Mouse (Mus musculus) layer of hippocampus, postnatal 10 days (tissue): Measurements from ENCODE around the gene Mctp1. TPM values are rescaled to one million over a fixed set of nuclear protein-coding genes. Genes with fewer than 3 reads are reported as not detected.

Experiments used
- DNase-seq, 2 experiments: peaks; one replicate each; pipeline ENCODE4 v3.0.0; 2021; ENCODE audit warnings: low spot score in 2 of 2
- total RNA-seq, 2 experiments: library from RNA; stranded (reverse); gene quantifications; 2 replicates each; pipeline ENCODE4 v1.2.3; 2021

The Mctp1 gene
- total RNA-seq, 2 experiments from 2014 or later: 51.5 to 52.2 TPM

DNA sequence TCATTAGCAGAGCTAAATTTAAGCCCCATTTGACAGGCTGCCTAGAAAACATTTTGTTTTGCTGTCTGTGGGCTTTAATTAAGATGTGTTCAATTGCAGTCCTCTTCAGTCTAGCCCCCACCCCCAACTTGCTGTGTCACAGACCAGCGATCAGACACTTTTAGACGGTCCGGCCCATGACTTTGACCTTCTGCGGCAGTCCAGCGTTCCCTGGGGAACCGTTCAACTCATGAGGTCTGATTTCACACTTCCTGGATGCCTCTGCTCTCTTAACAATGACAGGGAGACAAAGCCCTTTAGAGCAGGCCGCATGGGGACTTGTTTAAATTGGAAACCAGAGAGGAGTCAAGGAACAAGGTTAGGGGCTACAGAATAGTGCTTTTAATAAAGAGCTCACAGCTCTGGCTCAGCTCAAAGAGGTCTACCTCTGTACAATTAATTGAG lies 426.2 kb downstream of the Mctp1 start:
- peak in 1 of 2 experiments; percentile 43 for DNase-seq

DNA sequence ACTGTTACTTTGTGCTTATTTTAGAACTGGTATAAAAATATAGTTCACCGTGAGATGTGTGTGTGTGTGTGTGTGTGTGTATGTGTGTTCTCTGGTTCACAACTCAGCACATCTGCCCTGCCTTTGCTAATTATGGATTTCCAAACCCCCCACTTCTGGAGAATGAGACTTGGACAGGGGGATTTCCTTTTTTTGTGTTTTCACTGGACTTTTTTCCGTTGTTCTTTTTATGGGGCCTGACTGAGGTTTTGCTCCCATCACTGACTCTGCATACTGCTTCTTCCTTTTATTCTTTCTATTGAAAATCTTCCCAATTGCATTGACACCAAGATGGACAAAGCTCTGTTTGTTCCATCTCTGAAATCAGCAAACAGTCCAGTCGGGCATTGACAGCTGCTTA lies 438.7 kb downstream of the Mctp1 start:
- DNase-seq: no peak

DNA sequence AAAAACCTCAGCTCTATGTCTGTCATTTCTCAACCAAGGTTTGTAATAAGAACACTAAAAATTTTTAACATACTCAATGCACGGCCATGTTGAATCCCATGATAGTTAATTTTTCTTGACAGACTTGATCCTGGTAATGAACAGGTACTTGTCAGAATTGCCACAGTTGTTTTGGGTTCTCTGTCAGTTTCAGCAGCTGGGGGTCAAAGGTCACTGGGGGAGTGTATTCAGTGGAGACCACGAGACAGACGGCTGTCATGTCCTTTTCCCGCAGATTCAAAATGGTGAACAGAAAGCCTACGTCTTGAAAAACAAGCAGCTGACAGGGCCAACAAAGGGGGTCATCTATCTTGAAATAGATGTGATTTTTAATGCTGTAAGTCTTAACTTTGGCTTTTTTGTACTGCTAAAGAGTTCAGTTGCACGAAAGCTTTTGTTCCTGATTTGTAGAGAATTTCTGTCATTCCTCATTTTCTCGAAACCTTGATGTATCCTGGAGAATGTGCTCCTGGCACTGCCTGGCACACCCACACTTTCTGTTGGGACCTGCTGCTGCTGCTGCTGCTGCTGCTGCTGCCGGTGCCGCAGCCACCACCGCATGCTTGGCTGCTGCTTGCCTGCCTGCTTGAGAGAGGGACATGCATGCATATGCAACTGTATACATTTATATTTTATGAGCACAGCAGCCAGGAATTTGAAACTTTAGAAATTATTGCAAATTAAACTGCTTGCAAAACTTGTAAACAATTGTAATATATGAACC lies 440.8 kb downstream of the Mctp1 start:
- no peak for DNase-seq

- no peak for DNase-seq
These were observed 443.4 kb downstream of the Mctp1 start for GRCm38 (mm10) chr13:76827738-76828137.

DNA sequence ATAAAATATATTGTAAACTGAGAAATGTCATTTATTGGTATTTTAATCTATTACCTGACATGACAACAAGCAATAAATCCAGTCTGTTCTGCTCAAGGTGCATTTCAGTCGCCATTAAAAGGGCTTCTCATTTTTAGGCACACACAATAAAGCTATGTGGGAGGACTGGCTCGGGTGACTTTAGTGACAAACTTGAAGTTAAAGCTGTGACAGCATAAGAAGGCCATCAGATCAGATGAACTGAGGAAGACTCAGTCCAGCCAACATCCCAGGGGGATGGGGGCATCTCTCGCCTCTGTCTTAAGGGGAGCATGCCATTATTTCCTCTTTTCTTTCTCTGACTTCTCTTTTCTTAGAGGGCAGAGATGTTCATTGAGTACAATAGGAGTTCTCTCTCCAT lies 453.7 kb downstream of the Mctp1 start:
- DNase-seq: no peak

DNA sequence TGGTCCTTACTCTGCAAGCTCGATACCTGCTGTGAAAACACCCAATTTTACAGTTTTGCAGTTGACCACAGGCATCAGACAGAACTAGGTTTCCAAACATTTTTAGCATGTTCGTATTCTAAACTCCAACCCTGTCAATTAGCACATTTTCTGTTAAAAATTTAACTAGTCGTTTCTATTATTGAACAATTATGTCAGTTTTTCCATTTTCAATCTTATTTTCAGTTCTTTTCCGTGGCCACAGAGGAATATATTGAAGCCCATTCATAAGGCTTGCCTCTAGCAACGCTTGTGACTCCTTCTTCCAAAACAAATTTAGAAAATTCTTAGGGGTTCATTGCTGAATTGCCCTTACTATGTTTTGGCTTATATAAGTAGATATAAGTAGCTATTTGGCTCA lies 456.4 kb downstream of the Mctp1 start:
- DNase-seq: no peak

- peak; percentile 81 to 82 for DNase-seq
These were observed 460.4 kb downstream of the Mctp1 start for GRCm38 (mm10) chr13:76844629-76845255.

DNA sequence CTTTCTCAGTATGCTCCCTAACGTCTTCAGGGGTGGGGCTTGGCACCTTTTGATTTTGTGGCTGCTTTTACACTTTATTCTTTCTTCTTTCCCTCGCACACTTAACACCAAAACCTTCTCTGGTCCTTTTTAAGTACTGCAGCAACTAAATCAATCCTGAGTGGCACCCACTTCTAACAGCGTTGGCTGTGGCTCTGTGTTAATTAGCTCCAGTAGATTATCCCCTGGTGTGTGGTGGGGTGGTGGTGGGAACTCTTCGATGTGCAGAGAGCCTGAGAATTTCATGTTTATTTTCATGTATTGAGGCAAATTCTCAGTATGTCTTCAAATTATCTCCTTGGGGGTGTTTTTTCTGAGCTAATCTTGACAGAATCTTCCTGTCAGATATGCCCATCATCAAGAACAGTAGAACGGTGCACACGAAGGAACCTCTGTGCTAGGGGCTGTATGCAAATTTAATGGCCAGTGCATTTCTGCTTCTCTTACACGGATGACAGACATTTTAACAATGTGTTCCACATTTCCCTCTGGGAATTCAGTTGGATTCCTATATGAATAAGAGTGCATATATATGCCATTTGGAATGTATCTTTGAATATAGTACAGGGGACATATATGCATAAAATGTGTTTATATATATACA lies 466.2 kb downstream of the Mctp1 start:
- no peak for DNase-seq

DNA sequence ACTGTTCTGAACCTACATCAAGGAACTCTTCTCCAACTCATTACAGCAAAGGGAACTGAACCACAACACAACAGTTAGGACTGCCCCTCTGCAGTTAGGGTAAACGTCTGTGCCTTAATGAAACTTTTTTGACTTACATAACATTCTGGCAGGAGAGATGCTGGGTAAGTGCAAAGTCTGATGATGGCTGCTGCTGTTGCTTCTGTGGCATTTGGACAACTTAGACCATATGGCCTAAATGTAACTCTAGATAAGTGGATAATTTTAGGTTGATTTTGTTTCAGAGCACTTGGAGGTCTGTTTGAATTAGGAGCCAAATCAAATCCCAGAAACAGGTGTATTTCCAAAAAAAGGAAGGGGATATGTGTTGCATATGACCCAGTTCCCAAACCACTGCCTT lies 470.0 kb downstream of the Mctp1 start:
- no peak for DNase-seq

DNA sequence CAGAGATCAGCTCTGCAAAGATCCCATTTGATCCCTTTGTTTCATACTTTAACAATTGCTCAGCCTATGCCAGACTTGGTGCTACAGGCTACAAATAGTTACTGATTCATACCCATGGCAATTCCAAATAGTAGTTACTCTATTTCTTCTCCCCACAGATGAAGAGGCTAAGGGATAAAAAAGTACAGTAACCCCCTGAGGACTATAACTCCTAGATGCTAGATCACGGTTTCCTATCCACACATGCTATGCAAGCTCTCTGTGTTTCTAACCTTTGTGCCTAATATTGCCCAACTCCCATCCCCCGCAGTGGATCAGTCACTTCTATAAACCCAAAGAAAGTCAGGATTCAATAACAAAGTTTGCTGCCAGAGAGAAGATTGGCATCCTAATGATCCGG lies 470.7 kb downstream of the Mctp1 start:
- DNase-seq: no peak

DNA sequence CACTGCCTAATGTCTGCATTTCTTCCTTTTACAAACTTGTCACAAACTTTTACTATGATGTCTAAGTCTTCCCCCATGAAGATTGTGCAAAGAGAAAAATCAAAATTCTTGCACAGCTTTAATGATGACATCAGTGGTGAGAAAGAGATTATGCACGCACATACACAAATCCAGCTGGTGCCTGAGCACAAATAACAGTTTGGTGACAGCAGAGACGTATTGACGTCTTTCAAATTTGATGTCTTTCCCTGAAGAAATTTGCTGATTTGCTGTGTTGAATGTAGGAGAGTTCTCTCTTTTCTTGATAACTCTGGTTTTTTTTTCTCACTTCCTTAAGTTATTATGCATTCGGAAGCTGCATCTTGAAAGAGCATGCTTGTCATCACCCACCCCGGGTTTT lies 472.7 kb downstream of the Mctp1 start:
- DNase-seq: no peak

- no peak for DNase-seq
These were observed 473.7 kb downstream of the Mctp1 start for GRCm38 (mm10) chr13:76858078-76858482.

DNA sequence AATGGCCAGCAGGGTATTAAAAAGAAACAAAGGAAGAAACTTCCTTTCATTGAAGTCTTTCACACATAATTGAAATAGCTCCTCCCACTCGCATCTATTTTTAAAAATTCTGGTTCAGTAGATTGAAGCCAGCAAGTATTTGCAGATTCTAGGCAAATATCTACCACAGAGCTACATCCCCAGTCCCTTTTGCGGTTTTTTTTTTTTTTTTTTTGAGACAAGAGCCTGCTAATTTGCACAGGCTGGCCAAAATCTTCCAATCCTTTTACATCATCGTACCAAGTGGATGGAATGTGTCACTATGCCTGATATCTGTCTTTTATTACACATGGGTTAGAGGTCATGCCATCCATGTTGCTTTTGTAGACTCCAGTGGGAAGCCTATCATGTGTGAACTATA lies 486.0 kb downstream of the Mctp1 start:
- no peak for DNase-seq

DNA sequence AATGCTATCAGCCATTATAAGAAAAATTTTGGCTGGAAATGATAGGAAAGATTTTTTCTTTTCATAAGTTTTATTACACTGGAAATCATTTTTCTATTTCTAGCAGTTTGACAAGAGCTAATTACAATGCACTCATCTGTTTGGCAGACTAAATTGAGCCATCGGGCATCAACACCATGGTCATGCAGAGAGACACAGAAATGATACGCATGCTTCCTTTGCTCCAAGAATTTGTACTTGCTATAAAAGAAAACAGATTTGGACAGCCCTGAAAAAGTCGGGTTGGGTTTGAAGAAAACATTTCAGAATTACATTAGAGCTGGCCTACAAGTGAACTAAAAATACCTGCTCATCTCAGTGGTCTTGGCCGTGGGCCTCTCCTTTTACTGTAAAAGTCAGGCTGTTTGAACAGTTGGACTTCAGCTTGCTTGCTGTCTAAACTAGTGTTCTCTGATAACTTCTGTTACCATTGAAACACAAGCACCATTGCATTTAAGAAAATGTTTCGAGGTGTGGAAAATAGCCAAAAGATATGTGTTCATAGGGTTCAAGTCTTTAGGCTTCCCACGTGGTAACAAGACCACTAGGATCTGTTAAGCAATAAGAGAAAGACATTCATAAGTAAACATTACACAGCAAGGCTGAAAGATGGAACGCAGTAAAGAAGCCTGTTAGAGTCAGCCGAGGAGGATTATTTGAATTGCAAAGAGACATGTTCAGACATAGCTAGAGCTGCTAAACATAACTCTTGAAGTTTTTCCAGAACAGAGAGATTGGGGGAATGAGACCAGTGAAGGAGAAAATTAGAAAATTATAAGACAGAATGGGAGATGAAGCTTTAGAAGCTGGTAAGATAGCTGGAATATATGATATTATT lies 493.8 kb downstream of the Mctp1 start:
- no peak for DNase-seq

GRCm38 (mm10) chr13:76879008-76879407 lies 494.7 kb downstream of the Mctp1 start:
- no peak for DNase-seq

- DNase-seq: no peak
These were observed 500.3 kb downstream of the Mctp1 start for GRCm38 (mm10) chr13:76884517-76885092.

GRCm38 (mm10) chr13:76892987-76893386 lies 508.7 kb downstream of the Mctp1 start:
- no peak for DNase-seq

- no peak for DNase-seq
These were observed 511.6 kb downstream of the Mctp1 start for GRCm38 (mm10) chr13:76895770-76896456.

GRCm38 (mm10) chr13:76896457-76896790 lies 512.1 kb downstream of the Mctp1 start:
- no peak for DNase-seq

GRCm38 (mm10) chr13:76918321-76918720 lies 534.0 kb downstream of the Mctp1 start:
- no peak for DNase-seq

DNA sequence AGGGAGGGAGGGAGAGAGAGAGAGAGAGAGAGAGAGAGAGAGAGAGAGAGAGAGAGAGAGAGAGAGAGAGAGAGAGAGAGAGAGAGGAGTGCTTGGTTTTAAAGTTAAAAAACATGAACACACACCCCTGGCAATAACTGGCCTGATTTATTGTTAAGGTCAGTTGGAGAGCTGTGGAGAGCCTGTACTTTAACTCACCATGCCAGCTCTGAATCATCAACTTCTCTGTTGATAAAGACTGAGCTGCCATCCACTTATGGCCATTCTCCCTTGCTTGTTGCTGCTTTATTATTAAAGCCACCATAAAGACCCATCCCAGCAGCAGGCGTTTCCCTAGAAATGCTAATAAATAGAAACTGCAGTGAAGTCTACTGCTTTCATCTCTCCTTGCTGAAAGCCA lies 542.5 kb downstream of the Mctp1 start:
- no peak for DNase-seq
